Mouse (Mus musculus) CD4-positive helper T cell, adult 2 months (primary cell): ENCODE results near the gene Bahcc1.

Experiments
- DNase-seq: peaks from one replicate; pipeline ENCODE4 v3.0.0-alpha.2; 2012; ENCODE audit warnings: low read depth, missing footprints, low spot score

Bahcc1 gene

GRCm38 (mm10) chr11:120297767-120298166 lies 65.0 kb downstream of the Bahcc1 start:
- DNase-seq, result no peak

DNA sequence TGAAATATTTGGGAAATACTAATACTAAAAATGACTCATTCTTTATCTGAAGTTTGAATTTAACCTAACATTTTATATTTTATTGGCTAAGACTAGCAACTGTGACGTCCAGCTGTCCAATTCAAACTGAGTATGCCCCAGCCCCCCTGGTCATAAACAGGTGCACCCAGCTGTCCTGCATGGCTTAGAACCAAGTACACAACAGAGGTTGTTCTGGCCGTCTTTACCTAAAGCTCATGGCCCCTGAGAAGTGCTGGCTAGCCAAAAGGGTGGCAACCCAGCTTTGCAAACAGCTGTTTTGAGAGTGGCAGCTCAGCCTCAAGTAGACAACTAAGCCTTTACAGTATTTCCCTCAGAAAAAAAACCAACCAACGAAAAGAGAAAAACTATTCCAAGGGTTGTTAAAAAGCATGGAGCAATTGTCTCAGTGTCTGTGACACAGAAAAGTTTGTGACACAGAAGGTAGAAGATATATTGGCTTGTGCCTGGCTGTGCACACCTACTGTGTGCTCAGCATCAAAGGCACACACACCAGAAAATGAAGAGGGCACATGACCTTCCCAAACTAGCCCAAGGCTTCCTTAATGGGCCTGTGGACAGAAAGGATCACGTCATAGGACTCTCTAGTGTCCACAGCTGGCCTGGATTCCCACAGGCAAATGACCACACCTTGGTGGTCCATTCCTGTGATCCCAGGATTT lies 65.8 kb downstream of the Bahcc1 start:
- DNase-seq, result no peak

- no peak for DNase-seq
Observed at GRCm38 (mm10) chr11:120299484-120299883, 66.7 kb downstream of the Bahcc1 start.

- no peak for DNase-seq
Observed at GRCm38 (mm10) chr11:120303119-120303518, 70.4 kb downstream of the Bahcc1 start.

- DNase-seq, result no peak
Observed at GRCm38 (mm10) chr11:120303559-120304349, 71.0 kb downstream of the Bahcc1 start.

- no peak for DNase-seq
Observed at GRCm38 (mm10) chr11:120304350-120304694, 71.6 kb downstream of the Bahcc1 start.

- DNase-seq, result peak; percentile 97
Observed at GRCm38 (mm10) chr11:120304886-120305534, 72.3 kb downstream of the Bahcc1 start.

- no peak for DNase-seq
Observed at GRCm38 (mm10) chr11:120305535-120306365, 73.0 kb downstream of the Bahcc1 start.

DNA sequence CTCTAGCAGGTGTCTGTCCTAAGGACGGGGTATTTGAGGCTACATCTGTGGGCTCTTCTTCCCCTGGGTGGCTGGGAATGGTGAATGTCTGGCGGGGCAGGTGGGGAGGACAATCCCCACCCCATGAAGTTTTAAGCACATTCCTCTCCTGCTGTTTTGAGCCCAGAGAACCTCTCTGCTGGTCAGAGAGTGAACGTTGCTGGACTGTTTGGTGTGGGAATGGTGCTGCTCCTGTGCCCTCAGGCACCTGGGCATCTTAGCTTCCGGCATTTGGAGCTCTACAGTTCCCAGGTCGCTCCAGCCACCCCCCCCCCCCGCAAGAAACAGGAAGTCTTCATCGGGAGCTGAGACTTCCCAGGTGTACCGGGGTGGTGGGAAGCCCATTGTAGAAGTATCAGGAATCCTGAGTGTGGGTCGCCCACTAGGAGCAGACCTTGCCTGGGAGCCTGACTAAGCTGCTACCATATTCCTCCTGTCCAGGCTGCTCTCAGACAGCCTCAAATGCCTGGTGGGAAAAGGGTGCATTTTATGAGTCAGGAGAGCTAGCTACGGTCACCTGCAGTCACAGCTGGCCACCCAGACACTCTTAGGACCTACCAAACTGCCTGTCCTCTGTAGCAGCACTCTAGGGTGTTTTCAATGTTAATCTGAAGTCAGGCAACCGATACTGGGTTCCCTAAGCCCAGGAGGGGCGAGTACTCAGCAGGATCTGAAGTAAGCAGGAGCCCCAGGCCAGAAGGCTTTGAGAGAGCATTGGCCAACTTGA lies 73.8 kb downstream of the Bahcc1 start:
- DNase-seq, result no peak

- DNase-seq, result no peak
Observed at GRCm38 (mm10) chr11:120307132-120307413, 74.3 kb downstream of the Bahcc1 start.

- DNase-seq, result peak; percentile 82
Observed at GRCm38 (mm10) chr11:120307566-120308430, 75.1 kb downstream of the Bahcc1 start.

GRCm38 (mm10) chr11:120308441-120309320 lies 75.9 kb downstream of the Bahcc1 start:
- no peak for DNase-seq

- peak; percentile 82 for DNase-seq
Observed at GRCm38 (mm10) chr11:120310813-120311312, 78.1 kb downstream of the Bahcc1 start.

DNA sequence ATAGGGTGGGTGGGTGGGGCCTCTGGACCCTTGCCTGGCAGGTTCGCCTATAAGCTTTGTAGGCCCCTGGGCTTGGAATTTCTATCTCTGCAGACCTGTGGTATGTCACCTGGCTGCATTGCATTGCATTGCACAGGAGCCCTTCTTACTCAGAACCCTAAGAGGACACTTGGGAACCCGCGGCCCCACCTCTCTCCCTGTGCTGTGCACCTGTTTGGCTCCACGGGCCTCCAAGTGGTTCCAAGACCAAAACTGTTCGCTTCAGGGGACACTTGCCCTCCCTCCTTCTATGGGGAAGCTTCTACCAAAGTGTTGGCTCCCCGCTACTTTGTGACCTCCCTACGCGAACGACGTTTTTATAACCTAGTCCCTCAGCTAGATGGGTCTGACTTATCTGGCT lies 78.8 kb downstream of the Bahcc1 start:
- DNase-seq, result no peak

- DNase-seq, result no peak
Observed at GRCm38 (mm10) chr11:120312069-120312468, 79.3 kb downstream of the Bahcc1 start.

GRCm38 (mm10) chr11:120313906-120314685 lies 81.3 kb downstream of the Bahcc1 start:
- no peak for DNase-seq

DNA sequence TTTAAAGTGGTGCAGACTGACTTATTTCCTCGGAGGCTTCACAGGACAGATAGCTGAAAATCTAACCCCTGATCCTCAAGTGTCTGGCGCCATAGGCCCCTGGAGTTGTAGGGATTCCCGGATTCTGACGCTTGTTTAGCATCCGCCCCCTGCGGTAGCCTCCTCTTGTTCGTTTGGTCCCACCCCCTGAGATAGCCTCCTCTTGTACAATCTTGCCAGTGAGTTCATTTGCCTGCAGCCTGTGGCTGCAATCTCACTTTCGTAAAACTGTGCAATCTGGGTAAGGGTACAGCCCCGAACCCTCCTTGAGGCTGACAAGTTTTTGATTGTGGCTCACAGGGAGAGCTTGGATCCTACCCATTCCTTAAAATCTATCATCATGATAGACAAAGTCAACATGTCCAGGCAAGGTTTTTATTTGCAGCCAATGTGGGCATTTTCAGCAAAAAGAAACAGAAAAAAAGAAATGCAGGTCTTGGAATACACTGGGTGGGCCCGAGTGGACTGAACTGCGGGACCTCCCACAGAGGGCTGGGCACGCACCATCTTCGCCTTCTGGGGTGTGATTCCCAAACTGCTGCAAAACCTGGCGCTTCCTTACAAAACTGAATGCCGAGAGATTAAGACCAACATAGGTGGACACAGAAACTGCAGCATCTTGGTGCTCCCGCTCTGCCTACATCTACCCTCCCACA lies 82.1 kb downstream of the Bahcc1 start:
- DNase-seq, result no peak

DNA sequence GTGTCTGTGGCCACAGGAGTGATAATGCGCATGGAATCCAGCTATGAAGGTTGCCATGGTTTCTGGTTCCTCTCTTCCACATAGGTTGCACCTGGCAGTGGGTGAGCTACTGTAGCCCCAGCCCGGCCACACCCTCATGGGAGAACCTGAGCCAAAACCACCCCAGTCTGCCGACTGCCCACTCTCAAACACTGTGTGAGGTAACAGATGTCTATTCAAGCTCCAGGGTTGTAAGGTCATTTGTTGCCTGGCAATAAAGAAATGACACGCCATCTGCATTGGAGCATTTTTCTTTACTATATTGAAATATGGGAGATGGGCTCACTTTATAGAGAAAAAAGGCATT lies 82.6 kb downstream of the Bahcc1 start:
- DNase-seq, result peak; percentile 30
